Mouse (Mus musculus) liver, adult 2 months (tissue): ENCODE measurements around the gene Dmap1.

Source experiments
- CTCF ChIP-seq: fragments of 200-500 bp; IDR thresholded peaks from 2 replicates; pipeline ENCODE4 v1.5.1; 2011; ENCODE audit warnings: low read depth, low read length, control low read depth
- POLR2A ChIP-seq: fragments of 200-500 bp; IDR thresholded peaks from 2 replicates; pipeline ENCODE4 v1.6.1; 2011; ENCODE audit warnings: low read length, control low read depth; ENCODE audit not compliant: insufficient read depth; ENCODE audit errors: extremely low read depth

- TF ChIP-seq CTCF: no peak
- TF ChIP-seq POLR2A: no peak
These were observed 37.0 kb downstream of the Dmap1 start for GRCm38 (mm10) chr4:117645031-117645435.
